Mouse (Mus musculus) kidney, adult 2 months (tissue): ENCODE results near the gene Tuft1. TPM values are rescaled to one million over a fixed set of nuclear protein-coding genes. Genes with fewer than 3 reads are reported as not detected.
A peak's percentile ranks its signal among the peaks of the same experiment; 100 is the strongest.

ENCODE experiments used
- DNase-seq: peaks from one replicate; pipeline ENCODE4 v3.0.0; 2021
- H3K27ac ChIP-seq: fragments of 200-500 bp; 2 replicates; pipeline ENCODE4 v1.5.1; 2012; ENCODE audit warnings: low read depth, low read length, control low read depth, inconsistent platforms; ENCODE audit not compliant: insufficient read depth
- H3K27me3 ChIP-seq: fragments of 200-500 bp; replicated peaks from 2 replicates; pipeline ENCODE4 v1.6.1; 2012; ENCODE audit warnings: mild to moderate bottlenecking, moderate library complexity, low read length, inconsistent platforms; ENCODE audit not compliant: control insufficient read depth, insufficient read depth
- H3K36me3 ChIP-seq: fragments of 200-500 bp; 2 replicates; pipeline ENCODE4 v1.6.1; 2012; ENCODE audit warnings: mild to moderate bottlenecking, moderate library complexity, low read length, inconsistent platforms; ENCODE audit not compliant: control insufficient read depth, insufficient read depth
- H3K4me1 ChIP-seq: fragments of 200-500 bp; 2 replicates; pipeline ENCODE4 v1.6.1; 2011; ENCODE audit warnings: low read length; ENCODE audit not compliant: control insufficient read depth, insufficient read depth
- H3K4me3 ChIP-seq: fragments of 200-500 bp; 2 replicates; pipeline ENCODE4 v1.5.1; 2011; ENCODE audit warnings: mild to moderate bottlenecking, low read depth, low read length, control low read depth; ENCODE audit not compliant: insufficient read depth
- CTCF ChIP-seq: fragments of 200-500 bp; conservative IDR thresholded peaks from 2 replicates; pipeline ENCODE4 v1.5.1; 2011; ENCODE audit warnings: low read depth, mild to moderate bottlenecking, control low read depth, low read length, moderate library complexity, mixed read lengths; ENCODE audit not compliant: insufficient read depth, insufficient read length
- POLR2A ChIP-seq: fragments of 200-500 bp; IDR thresholded peaks from one replicate; pipeline ENCODE4 v1.6.1; 2011; ENCODE audit warnings: low read depth, low read length, control low read depth
- WGBS: fragments of 180-500 bp; shearing (Covaris S2); methylation state at CpG from one replicate; pipeline ENCODE4 v1.1.7; 2018; 5-methylcytosine and 5-hydroxymethylcytosine counted together
- polyA plus RNA-seq: library from polyadenylated mRNA; depleted of rRNA; stranded (reverse); fragments of >200 nt; gene quantifications from 2 replicates; pipeline ENCODE4 v1.2.3, GENCODE M21; 2012

Tuft1 gene
- polyA plus RNA-seq, 1 experiment: 15.3 TPM

- WGBS: under 1% methylated on average over 47 of the region's 48 CpGs
- Histone ChIP-seq H3K27me3 (no peaks in the 10 kb centered on the region), H3K36me3 (no peaks in the 10 kb centered on the region), H3K4me3 (peak overlapping the region; percentile 81), H3K4me1 (peaks cover 18% of the 10 kb centered on the region), H3K27ac (peak overlapping the region; percentile 67; the same call in 1 of the 2 replicates)
- no peak for TF ChIP-seq POLR2A
- no peak for TF ChIP-seq CTCF
- peak; percentile 18 for DNase-seq
These were observed 76.7 kb downstream of the Tuft1 start for GRCm38 (mm10) chr3:94581793-94582455.

GRCm38 (mm10) chr3:94581138-94581780 is 77.4 kb downstream of the Tuft1 start:
- peaks cover 18% of the 10 kb centered on the region for H3K4me1 ChIP-seq
- peak overlapping the region; percentile 81 for H3K4me3 ChIP-seq
- 8% methylated on average over 16 of the region's 16 CpGs for WGBS
- no peaks in the 10 kb centered on the region for H3K27me3 ChIP-seq
- TF ChIP-seq POLR2A: no peak
- no peak for TF ChIP-seq CTCF
- H3K27ac ChIP-seq: peak overlapping the region; percentile 0; the same call in 1 of the 2 replicates
- no peaks in the 10 kb centered on the region for H3K36me3 ChIP-seq
- DNase-seq: peak; percentile 25

- peaks cover 14% of the 10 kb centered on the region for H3K4me1 ChIP-seq
- no peak for DNase-seq
- no peak overlapping the region for H3K4me3 ChIP-seq
- H3K27me3 ChIP-seq: no peaks in the 10 kb centered on the region
- WGBS: 72% methylated on average over 6 of the region's 6 CpGs
- no peak overlapping the region for H3K27ac ChIP-seq
- TF ChIP-seq POLR2A (no peak), CTCF (no peak)
- no peaks in the 10 kb centered on the region for H3K36me3 ChIP-seq
These were observed 84.2 kb downstream of the Tuft1 start for GRCm38 (mm10) chr3:94574506-94574905.

- Histone ChIP-seq H3K4me1 (peaks cover 5% of the 10 kb centered on the region; the same call in 1 of the 2 replicates), H3K4me3 (no peak overlapping the region), H3K36me3 (no peaks in the 10 kb centered on the region), H3K27me3 (no peaks in the 10 kb centered on the region), H3K27ac (no peak overlapping the region)
- TF ChIP-seq CTCF (no peak), POLR2A (no peak)
- WGBS: 32% methylated on average over 2 of the region's 2 CpGs
- no peak for DNase-seq
These were observed 91.4 kb downstream of the Tuft1 start for GRCm38 (mm10) chr3:94567242-94567641.

GRCm38 (mm10) chr3:94565557-94565956 is 93.1 kb downstream of the Tuft1 start:
- Histone ChIP-seq H3K4me3 (no peak overlapping the region), H3K27ac (no peak overlapping the region), H3K27me3 (no peaks in the 10 kb centered on the region), H3K36me3 (no peaks in the 10 kb centered on the region), H3K4me1 (peaks cover 5% of the 10 kb centered on the region; the same call in 1 of the 2 replicates)
- no peak for TF ChIP-seq POLR2A
- no peak for TF ChIP-seq CTCF
- DNase-seq: no peak
- WGBS: 69% methylated on average over 2 of the region's 2 CpGs

- 29% methylated on average over 3 of the region's 3 CpGs for WGBS
These were observed 93.5 kb downstream of the Tuft1 start for GRCm38 (mm10) chr3:94565127-94565526.

GRCm38 (mm10) chr3:94564356-94565010 is 94.2 kb downstream of the Tuft1 start:
- no peaks in the 10 kb centered on the region for H3K36me3 ChIP-seq
- TF ChIP-seq POLR2A: no peak
- no peak for TF ChIP-seq CTCF
- no peak for DNase-seq
- no peak overlapping the region for H3K27ac ChIP-seq
- H3K4me3 ChIP-seq: no peak overlapping the region
- peaks cover 5% of the 10 kb centered on the region; the same call in 1 of the 2 replicates for H3K4me1 ChIP-seq
- no peaks in the 10 kb centered on the region for H3K27me3 ChIP-seq
- WGBS: 73% methylated on average over 4 of the region's 4 CpGs

More at GRCm38 (mm10) chr3:94565127-94565526, 93.5 kb downstream of the Tuft1 start:
- Histone ChIP-seq H3K36me3 (no peaks in the 10 kb centered on the region), H3K27ac (no peak overlapping the region), H3K4me1 (peaks cover 5% of the 10 kb centered on the region; the same call in 1 of the 2 replicates), H3K4me3 (no peak overlapping the region), H3K27me3 (no peaks in the 10 kb centered on the region)
- DNase-seq: no peak
- TF ChIP-seq POLR2A (no peak), CTCF (no peak)
